Mouse (Mus musculus) heart, postnatal 0 days (tissue): Measurements from ENCODE around the gene Tbc1d16. TPM values are rescaled to one million over a fixed set of nuclear protein-coding genes. Genes with fewer than 3 reads are reported as not detected.

Source experiments
- ATAC-seq: fragments of 200-750 bp; cut with Nextera tagmentation; 2 replicates; pipeline ENCODE4 v1.8.0; 2017; ENCODE audit warnings: low read depth, moderate number of reproducible peaks, moderate library complexity; ENCODE audit not compliant: insufficient read depth
- DNase-seq: peaks from one replicate; pipeline ENCODE4 v3.0.0-alpha.2; 2016; ENCODE audit warnings: low spot score
- H3K27ac ChIP-seq: fragments of 300-500 bp; sonication (generic); 2 replicates; pipeline ENCODE4 v1.5.1; 2014; ENCODE audit warnings: low read depth, mild to moderate bottlenecking
- H3K27me3 ChIP-seq: fragments of 300-500 bp; sonication (generic); 2 replicates; pipeline ENCODE4 v1.6.1; 2014; ENCODE audit warnings: low read length, mixed read lengths; ENCODE audit not compliant: control insufficient read depth, insufficient read depth
- H3K36me3 ChIP-seq: fragments of 300-500 bp; sonication (generic); replicated peaks from 2 replicates; pipeline ENCODE4 v1.6.1; 2014; ENCODE audit warnings: low read length, mixed read lengths; ENCODE audit not compliant: control insufficient read depth, insufficient read depth
- H3K4me1 ChIP-seq: fragments of 300-500 bp; sonication (generic); 2 replicates; pipeline ENCODE4 v1.6.1; 2014; ENCODE audit warnings: antibody characterized with exemption; ENCODE audit not compliant: control insufficient read depth, insufficient read depth
- H3K4me2 ChIP-seq: fragments of 300-500 bp; sonication (generic); 2 replicates; pipeline ENCODE4 v1.6.1; 2014; ENCODE audit warnings: low read depth, mild to moderate bottlenecking, low read length, moderate library complexity
- H3K4me3 ChIP-seq: fragments of 300-500 bp; sonication (generic); 2 replicates; pipeline ENCODE4 v1.5.1; 2014; ENCODE audit warnings: low read depth, low read length
- H3K9ac ChIP-seq: fragments of 300-500 bp; sonication (generic); replicated peaks from 2 replicates; pipeline ENCODE4 v1.6.1; 2014; ENCODE audit warnings: low read depth, low read length, mixed read lengths
- H3K9me3 ChIP-seq: fragments of 300-500 bp; sonication (generic); replicated peaks from 2 replicates; pipeline ENCODE4 v1.6.1; 2016; ENCODE audit warnings: low read length; ENCODE audit not compliant: control insufficient read depth
- CTCF ChIP-seq: IDR thresholded peaks from 2 replicates; pipeline ENCODE4 v1.5.1; 2016; ENCODE audit warnings: antibody characterized with exemption, control low read depth, low read depth
- EP300 ChIP-seq: IDR thresholded peaks from 2 replicates; pipeline ENCODE4 v1.6.1; 2016; ENCODE audit warnings: antibody characterized with exemption, low read depth
- WGBS: fragments of 180-500 bp; shearing (Covaris S2); extraction: QIAGEN DNeasy Blood & Tissue Kit; methylation state at CpG from one replicate; pipeline ENCODE4 v1.1.7; 2014; 5-methylcytosine and 5-hydroxymethylcytosine counted together
- polyA plus RNA-seq: library from polyadenylated mRNA; unstranded; fragments of >200 nt; fragmentation: Nextera tagmentation; extraction: Ambion mirVana; gene quantifications from 2 replicates; pipeline ENCODE4 v1.2.1, GENCODE M21; 2015
- total RNA-seq: library from RNA; depleted of rRNA; stranded (reverse); fragments of >200 nt; gene quantifications from 2 replicates; pipeline ENCODE4 v1.2.3, GENCODE M21; 2014; ENCODE audit warnings: low replicate concordance

The Tbc1d16 gene
- total and polyA plus RNA-seq, 2 experiments from 2014 or later: 12.9 to 50.8 TPM

DNA sequence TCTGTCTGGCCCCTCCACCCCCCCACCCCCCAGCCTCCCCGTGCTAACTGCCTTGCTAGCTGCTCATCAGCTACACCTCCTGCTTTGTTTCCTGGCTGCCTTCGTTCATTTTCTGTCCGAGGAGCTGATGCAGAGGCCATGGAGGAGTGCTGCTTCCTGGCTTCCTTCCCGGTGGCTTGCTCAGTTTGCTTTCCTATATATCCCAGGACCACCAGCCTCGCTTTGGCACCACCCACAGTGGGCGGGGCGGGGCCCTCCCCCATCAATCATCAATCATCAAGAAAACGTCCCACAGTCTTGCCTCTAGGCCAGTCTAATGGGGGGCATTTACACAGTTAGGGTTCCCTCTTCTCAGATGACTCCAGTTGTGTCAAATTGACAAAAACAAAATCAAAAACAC lies 8.1 kb upstream of the Tbc1d16 start:
- no peak overlapping the region for H3K4me2 ChIP-seq
- H3K9me3 ChIP-seq: no peaks in the 10 kb centered on the region
- no peaks in the 10 kb centered on the region for H3K36me3 ChIP-seq
- no peak overlapping the region for H3K9ac ChIP-seq
- no peaks in the 10 kb centered on the region for H3K27me3 ChIP-seq
- 36% methylated on average over 8 of the region's 8 CpGs for WGBS
- DNase-seq (no peak), ATAC-seq (no peak)
- no peaks in the 10 kb centered on the region for H3K4me1 ChIP-seq
- TF ChIP-seq EP300: no peak
- TF ChIP-seq CTCF: no peak
- H3K27ac ChIP-seq: no peak overlapping the region
- no peak overlapping the region for H3K4me3 ChIP-seq

DNA sequence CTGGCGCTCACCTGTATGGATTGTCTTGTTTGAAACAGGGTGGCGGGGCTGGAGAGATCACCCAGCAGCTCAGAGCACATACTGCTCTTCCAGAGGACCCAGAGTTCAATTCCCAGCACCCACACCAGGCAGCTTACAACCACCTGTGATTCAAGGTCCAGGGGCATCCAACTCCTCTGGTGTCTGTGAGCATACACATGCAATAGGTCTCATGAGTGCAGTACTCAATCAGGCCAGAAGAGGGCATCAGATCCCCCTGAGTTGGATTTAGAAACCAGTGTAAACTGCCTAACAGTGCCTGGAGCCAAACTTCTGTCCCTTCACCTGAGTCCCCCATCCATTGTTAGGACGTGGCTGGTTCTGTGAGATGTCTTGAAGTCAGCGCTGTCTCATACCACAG lies 7.3 kb upstream of the Tbc1d16 start:
- ATAC-seq (no peak), DNase-seq (peak; percentile 13)
- no peaks in the 10 kb centered on the region for H3K4me1 ChIP-seq
- H3K27me3 ChIP-seq: no peaks in the 10 kb centered on the region
- 83% methylated on average over 4 of the region's 4 CpGs for WGBS
- H3K9ac ChIP-seq: no peak overlapping the region
- TF ChIP-seq CTCF (peak; percentile 54), EP300 (no peak)
- H3K27ac ChIP-seq: no peak overlapping the region
- no peak overlapping the region for H3K4me2 ChIP-seq
- H3K4me3 ChIP-seq: no peak overlapping the region
- H3K36me3 ChIP-seq: no peaks in the 10 kb centered on the region
- no peaks in the 10 kb centered on the region for H3K9me3 ChIP-seq

DNA sequence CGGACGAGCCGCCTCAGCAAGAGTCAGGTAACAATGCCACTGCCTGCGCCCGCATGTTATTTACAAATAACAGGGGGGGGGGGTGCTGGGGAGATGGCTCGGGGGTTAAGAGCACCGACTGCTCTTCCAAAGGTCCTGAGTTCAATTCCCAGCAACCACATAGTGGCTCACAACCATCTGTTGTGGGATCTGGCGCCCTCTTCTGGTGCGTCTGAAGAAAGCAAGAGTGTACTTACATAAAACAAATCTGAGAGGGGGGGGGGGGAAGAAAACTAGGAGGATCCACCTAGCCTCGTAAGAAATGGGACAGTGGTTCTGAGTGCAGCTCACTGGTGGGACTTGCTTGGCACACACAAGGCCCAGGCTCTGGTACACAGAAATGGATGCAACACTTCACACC lies 6.5 kb upstream of the Tbc1d16 start:
- DNase-seq: no peak
- Histone ChIP-seq H3K27ac (no peak overlapping the region), H3K36me3 (no peaks in the 10 kb centered on the region), H3K4me2 (no peak overlapping the region), H3K27me3 (peaks cover 3% of the 10 kb centered on the region; the same call in 1 of the 2 replicates), H3K9ac (no peak overlapping the region), H3K9me3 (no peaks in the 10 kb centered on the region), H3K4me3 (no peak overlapping the region), H3K4me1 (no peaks in the 10 kb centered on the region)
- ATAC-seq: no peak
- WGBS: 91% methylated on average over 10 of the region's 10 CpGs
- TF ChIP-seq CTCF (no peak), EP300 (no peak)

GRCm38 (mm10) chr11:119228846-119229626 lies 737 bp upstream of the Tbc1d16 start:
- no peak overlapping the region for H3K27ac ChIP-seq
- H3K4me1 ChIP-seq: peaks cover 4% of the 10 kb centered on the region; the same call in 1 of the 2 replicates
- H3K4me2 ChIP-seq: peak overlapping the region; percentile 88
- peak; percentile 78 for ATAC-seq
- peak overlapping the region; percentile 67 for H3K4me3 ChIP-seq
- peak; percentile 67 for DNase-seq
- no peaks in the 10 kb centered on the region for H3K9me3 ChIP-seq
- peaks cover 9% of the 10 kb centered on the region; the same call in 1 of the 2 replicates for H3K27me3 ChIP-seq
- H3K36me3 ChIP-seq: no peaks in the 10 kb centered on the region
- H3K9ac ChIP-seq: no peak overlapping the region
- 1% methylated on average over 34 of the region's 34 CpGs for WGBS
- TF ChIP-seq CTCF: no peak
- no peak for TF ChIP-seq EP300

DNA sequence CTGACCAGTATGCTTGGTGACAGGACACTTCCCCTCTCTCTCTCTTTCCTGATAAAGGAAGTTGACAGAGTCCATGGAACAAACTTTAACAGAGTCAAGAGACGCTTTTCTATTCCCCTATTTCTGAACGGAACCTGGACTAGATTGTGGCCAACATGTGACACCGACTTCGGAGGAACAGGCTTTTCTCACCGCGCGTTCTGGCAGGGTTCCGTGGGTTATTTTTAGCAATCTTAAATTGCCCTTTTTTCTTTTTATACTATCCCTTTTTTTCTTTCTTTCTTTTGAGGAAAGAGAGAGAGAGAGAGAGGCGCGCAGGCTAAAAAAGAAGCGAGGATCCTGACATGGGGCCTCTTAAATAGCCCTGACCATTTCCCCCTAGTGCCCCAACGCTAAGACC lies 708 bp downstream of the Tbc1d16 start:
- Histone ChIP-seq H3K9ac (peak overlapping the region; percentile 70), H3K27me3 (peaks cover 9% of the 10 kb centered on the region; the same call in 1 of the 2 replicates), H3K4me1 (peaks cover 4% of the 10 kb centered on the region; the same call in 1 of the 2 replicates), H3K4me3 (peak overlapping the region; percentile 67), H3K9me3 (no peaks in the 10 kb centered on the region), H3K36me3 (no peaks in the 10 kb centered on the region), H3K4me2 (peak overlapping the region; percentile 88), H3K27ac (peak overlapping the region; percentile 36)
- ATAC-seq (no peak), DNase-seq (no peak)
- WGBS: 1% methylated on average over 12 of the region's 12 CpGs
- TF ChIP-seq CTCF: no peak
- no peak for TF ChIP-seq EP300
